Mouse (Mus musculus) small intestine, adult 2 months (tissue): ENCODE data around the gene Il11.

Source experiments
- CTCF ChIP-seq: fragments of 200-500 bp; IDR thresholded peaks from 2 replicates; pipeline ENCODE4 v1.5.1; 2012; ENCODE audit warnings: low read depth, mild to moderate bottlenecking, control low read depth, inconsistent platforms, low read length, moderate library complexity, mixed read lengths; ENCODE audit not compliant: insufficient replicate concordance, insufficient read length; ENCODE audit errors: extremely low read depth
- POLR2A ChIP-seq: fragments of 200-500 bp; IDR thresholded peaks from 2 replicates; pipeline ENCODE4 v1.6.1; 2012; ENCODE audit warnings: low read depth, mild to moderate bottlenecking, control low read depth, inconsistent platforms, low read length, moderate library complexity

GRCm38 (mm10) chr7:4813105-4813791 is 30.6 kb upstream of the Il11 start:
- no peak for TF ChIP-seq CTCF
- no peak for TF ChIP-seq POLR2A
